Mouse (Mus musculus) ES-E14 (cell line): Measurements from ENCODE around the gene Klhl20. TPM values are rescaled to one million over a fixed set of nuclear protein-coding genes. Genes with fewer than 3 reads are reported as not detected.
A peak's percentile ranks its signal among the peaks of the same experiment; 100 is the strongest.

Experiments used
- DNase-seq: peaks from one replicate; pipeline ENCODE4 v3.0.0-alpha.2; 2013; ENCODE audit warnings: low read depth, low spot score
- H3K27ac ChIP-seq: 2 replicates; pipeline ENCODE4 v1.5.1; 2012; ENCODE audit warnings: low read depth, mild to moderate bottlenecking, low read length, moderate library complexity, mixed read lengths; ENCODE audit not compliant: poor library complexity, insufficient read depth, severe bottlenecking
- H3K36me3 ChIP-seq: 2 replicates; pipeline ENCODE4 v1.6.1; 2012; ENCODE audit warnings: mild to moderate bottlenecking, low read length, moderate library complexity, mixed read lengths; ENCODE audit not compliant: control insufficient read depth, poor library complexity, insufficient read depth, severe bottlenecking
- H3K4me1 ChIP-seq, 2 experiments: fragments of 150-350 bp in 1 of 2; sonication (generic) in 1 of 2; 2 replicates each; pipeline ENCODE4 v1.6.1; 2012; ENCODE audit warnings: low read length in 2 of 2, mild to moderate bottlenecking in 1 of 2, mixed read lengths in 1 of 2; ENCODE audit not compliant: control insufficient read depth in 2 of 2, insufficient read depth in 2 of 2, poor library complexity in 1 of 2
- H3K4me3 ChIP-seq, 2 experiments: fragments of 150-350 bp in 1 of 2; sonication (generic) in 1 of 2; 2 replicates each; pipeline ENCODE4 v1.5.1; 2012; ENCODE audit warnings: low read length in 2 of 2, low read depth in 1 of 2, mild to moderate bottlenecking in 1 of 2, mixed read lengths in 1 of 2; ENCODE audit not compliant: insufficient read depth in 1 of 2, poor library complexity in 1 of 2, severe bottlenecking in 1 of 2
- H3K9ac ChIP-seq: 2 replicates; pipeline ENCODE4 v1.6.1; 2012; ENCODE audit warnings: low read depth, mild to moderate bottlenecking, low read length, mixed read lengths; ENCODE audit not compliant: poor library complexity, insufficient read depth, severe bottlenecking
- H3K9me3 ChIP-seq: fragments of 150-350 bp; sonication (generic); 2 replicates; pipeline ENCODE4 v1.6.1; 2012; ENCODE audit warnings: low read depth, mild to moderate bottlenecking, low read length; ENCODE audit not compliant: control insufficient read depth, insufficient read depth
- CHD2 ChIP-seq: IDR thresholded peaks from 2 replicates; pipeline ENCODE4 v1.6.1; 2014; ENCODE audit warnings: mild to moderate bottlenecking, low read depth, low read length, inconsistent platforms
- HCFC1 ChIP-seq: IDR thresholded peaks from 2 replicates; pipeline ENCODE4 v1.6.1; 2012; ENCODE audit warnings: low read length, inconsistent platforms, borderline replicate concordance; ENCODE audit not compliant: insufficient read depth
- MAFK ChIP-seq: IDR thresholded peaks from 2 replicates; pipeline ENCODE4 v1.6.1; 2014; ENCODE audit warnings: mild to moderate bottlenecking, low read depth, low read length, inconsistent platforms; ENCODE audit not compliant: insufficient read depth
- ZC3H11A ChIP-seq: IDR thresholded peaks from 2 replicates; pipeline ENCODE4 v1.6.1; 2012; ENCODE audit warnings: low read depth, mild to moderate bottlenecking, inconsistent platforms, low read length, borderline replicate concordance
- ZNF384 ChIP-seq: IDR thresholded peaks from 2 replicates; pipeline ENCODE4 v1.6.1; 2012; ENCODE audit warnings: low read depth, low read length, inconsistent platforms
- in situ Hi-C, 2 experiments: fragments of 600-800 bp; cut with MboI; formaldehyde crosslinking; loops; one replicate each; pipeline ENCODE4 v1.15.1; 2025; ENCODE audit warnings: low sequenced_read_pairs in 2 of 2, inconsistent platforms in 1 of 2; ENCODE audit not compliant: unreplicated experiment in 2 of 2
- total RNA-seq: library from RNA; depleted of rRNA; stranded (reverse); fragments of 300-350 nt; gene quantifications from 2 replicates; pipeline ENCODE4 v1.2.3, GENCODE M21; 2012; rRNA removed

The Klhl20 gene
- total RNA-seq = 8.9 and 10.2 TPM in 2 replicates

GRCm38 (mm10) chr1:161130726-161131664 is at the start of gene Klhl20:
Gene Klhl20 (minus strand): TSS chr1:161131511.
- no peaks in the 10 kb centered on the region for H3K9me3 ChIP-seq
- TF ChIP-seq ZNF384 (no peak), HCFC1 (peak; percentile 90), MAFK (no peak), ZC3H11A (no peak), CHD2 (peak; percentile 42; the same call in 1 of the 2 replicates)
- peak within 1 kb of the TSS; percentile 22; the same call in 1 of the 2 replicates for H3K27ac ChIP-seq
- no peaks in the 10 kb centered on the region for H3K4me1 ChIP-seq
- DNase-seq = peak; percentile 97
- H3K36me3 ChIP-seq = no peaks in the 10 kb centered on the region
- peak within 1 kb of the TSS; percentile 80 to 85 for H3K4me3 ChIP-seq
- peak within 1 kb of the TSS; percentile 85 for H3K9ac ChIP-seq
- in situ Hi-C loops = no loop called here

- TF ChIP-seq HCFC1 (no peak), CHD2 (no peak), ZC3H11A (peak; percentile 27; the same call in 1 of the 2 replicates), MAFK (0 out of 2 replicates have a peak, but pooled peaks have one; percentile 60), ZNF384 (no peak)
- peak; percentile 82 for DNase-seq
- H3K4me3 ChIP-seq = no peak overlapping the region
Observed at GRCm38 (mm10) chr1:161180674-161181073, 49.4 kb upstream of the Klhl20 start.

DNA sequence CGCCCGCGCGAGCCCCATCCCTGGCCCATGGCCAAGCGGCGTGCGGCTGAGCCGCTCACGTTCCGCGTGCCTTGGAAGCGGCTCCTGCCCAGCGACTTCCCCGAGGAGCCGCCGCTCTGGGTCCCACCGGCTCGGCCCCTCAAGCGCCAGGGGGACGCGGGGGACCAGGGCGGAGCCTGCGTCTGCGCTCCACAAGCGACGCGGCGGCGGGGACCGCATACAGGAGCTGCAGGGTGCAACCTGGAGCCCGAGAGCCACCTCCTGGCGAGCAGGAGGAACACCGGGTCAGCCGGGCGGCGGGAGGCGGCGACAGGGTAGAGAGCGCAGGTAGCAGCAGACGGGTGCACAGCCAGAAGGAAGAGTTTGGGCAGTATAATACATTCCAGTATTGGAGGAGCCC is 39.3 kb upstream of the Klhl20 start:
- no peaks in the 10 kb centered on the region for H3K4me1 ChIP-seq
- H3K9me3 ChIP-seq = no peaks in the 10 kb centered on the region
- H3K27ac ChIP-seq = no peak overlapping the region
- TF ChIP-seq ZC3H11A (peak; percentile 69), ZNF384 (no peak)
- peak; percentile 63 for DNase-seq
- H3K36me3 ChIP-seq = no peaks in the 10 kb centered on the region
- in situ Hi-C loops = no loop called here
- peak overlapping the region; percentile 78 for H3K9ac ChIP-seq
- peak overlapping the region; percentile 67 to 71 for H3K4me3 ChIP-seq

More at GRCm38 (mm10) chr1:161180674-161181073, 49.4 kb upstream of the Klhl20 start:
- peaks cover 0 to 4% of the 10 kb centered on the region in 2 experiments; a peak in 1 of 4 replicates for H3K4me1 ChIP-seq
- no peak overlapping the region for H3K27ac ChIP-seq
- in situ Hi-C loops = no loop called here
- no peaks in the 10 kb centered on the region for H3K9me3 ChIP-seq
- H3K9ac ChIP-seq = no peak overlapping the region
- H3K36me3 ChIP-seq = no peaks in the 10 kb centered on the region

DNA sequence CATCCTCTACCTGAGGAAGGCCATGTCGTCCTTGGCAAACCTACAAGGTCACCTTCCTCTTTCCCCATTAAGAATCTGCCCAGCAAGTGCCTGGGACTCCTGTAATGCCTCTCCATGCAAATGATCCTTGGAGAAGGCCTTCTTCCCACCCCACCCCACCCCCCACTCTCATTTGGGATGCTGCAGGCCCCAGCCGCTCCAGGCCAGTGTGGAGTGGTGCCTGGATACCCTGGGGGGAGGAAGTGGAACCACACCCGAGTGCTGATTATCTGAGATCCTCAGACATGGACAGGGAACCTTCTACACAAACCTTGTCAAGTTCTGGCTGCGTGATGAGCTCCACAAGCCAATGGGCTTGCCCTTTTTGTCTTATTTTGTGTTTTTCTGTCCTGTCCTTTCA is 29.0 kb upstream of the Klhl20 start:
- no peak for TF ChIP-seq ZC3H11A
- TF ChIP-seq HCFC1 = no peak
- TF ChIP-seq CHD2 = no peak
- no peak for TF ChIP-seq ZNF384
- no peak for TF ChIP-seq MAFK
- in situ Hi-C loops = no loop called here
- Histone ChIP-seq H3K4me1 (peaks cover 4 to 11% of the 10 kb centered on the region in 2 experiments), H3K4me3 (no peak overlapping the region), H3K9ac (no peak overlapping the region), H3K9me3 (no peaks in the 10 kb centered on the region), H3K27ac (peak overlapping the region; percentile 40; the same call in 1 of the 2 replicates), H3K36me3 (no peaks in the 10 kb centered on the region)
- peak; percentile 61 for DNase-seq
